Mouse (Mus musculus) C2C12 (cell line): ENCODE data around the gene Atn1. TPM values are rescaled to one million over a fixed set of nuclear protein-coding genes. Genes with fewer than 3 reads are reported as not detected.

Source experiments
- H3K27me3 ChIP-seq: one replicate; pipeline ENCODE4 v1.6.1; 2011; ENCODE audit not compliant: control insufficient read depth, insufficient read depth, insufficient read length
- H3K36me3 ChIP-seq: one replicate; pipeline ENCODE4 v1.6.1; 2011; ENCODE audit not compliant: control insufficient read depth, insufficient read depth
- H3K4me3 ChIP-seq: one replicate; pipeline ENCODE4 v1.5.1; 2011; ENCODE audit warnings: mild to moderate bottlenecking, control low read depth; ENCODE audit not compliant: poor library complexity, insufficient read depth, severe bottlenecking
- H3K79me2 ChIP-seq: one replicate; pipeline ENCODE4 v1.6.1; 2011; ENCODE audit not compliant: control insufficient read depth, insufficient read depth
- H3K79me3 ChIP-seq: one replicate; pipeline ENCODE4 v1.6.1; 2011; ENCODE audit warnings: low read depth, control low read depth
- H3ac ChIP-seq: one replicate; pipeline ENCODE3; 2011; ENCODE audit warnings: low read depth; ENCODE audit not compliant: control insufficient read depth, insufficient read length
- CEBPB ChIP-seq: IDR thresholded peaks from one replicate; pipeline ENCODE4 v1.6.1; 2011; ENCODE audit warnings: low read depth, mild to moderate bottlenecking, control low read depth, moderate library complexity
- CTCF ChIP-seq: IDR thresholded peaks from one replicate; pipeline ENCODE4 v1.5.1; 2011; ENCODE audit not compliant: control insufficient read depth, insufficient read depth, insufficient read length
- FOSL1 ChIP-seq: IDR thresholded peaks from one replicate; pipeline ENCODE4 v1.8.0; 2011; ENCODE audit warnings: mild to moderate bottlenecking, low read length; ENCODE audit not compliant: poor library complexity, insufficient read depth, severe bottlenecking
- MAX ChIP-seq: IDR thresholded peaks from one replicate; pipeline ENCODE4 v1.6.1; 2011; ENCODE audit warnings: mild to moderate bottlenecking, control low read depth
- MYOD1 ChIP-seq: IDR thresholded peaks from one replicate; pipeline ENCODE4 v1.6.1; 2011; ENCODE audit warnings: low read depth; ENCODE audit not compliant: control insufficient read depth, insufficient read length
- MYOG ChIP-seq: IDR thresholded peaks from one replicate; pipeline ENCODE4 v1.6.1; 2011; ENCODE audit not compliant: control insufficient read depth, insufficient read length; ENCODE audit errors: extremely low read depth
- USF1 ChIP-seq: IDR thresholded peaks from one replicate; pipeline ENCODE4 v1.6.1; 2011; ENCODE audit warnings: low read depth, mild to moderate bottlenecking, control low read depth, moderate library complexity
- polyA plus RNA-seq: library from polyadenylated mRNA; unstranded; fragments of >200 nt; fragmentation: generic; extraction: Trizol; gene quantifications from one replicate; pipeline ENCODE4 v1.2.1, GENCODE M21; 2012; ENCODE audit warnings: missing spikeins

Gene Atn1
- polyA plus RNA-seq, 1 experiment = 47.0 TPM

- Histone ChIP-seq H3K4me3 (no peak overlapping the region), H3K27me3 (no peaks in the 10 kb centered on the region)
- TF ChIP-seq USF1 (no peak), MYOD1 (no peak), CTCF (peak; percentile 87)
Observed at GRCm38 (mm10) chr6:124759259-124759658, 2.9 kb upstream of the Atn1 start.

GRCm38 (mm10) chr6:124758849-124759232 is 2.5 kb upstream of the Atn1 start:
- Histone ChIP-seq H3K79me2 (peaks cover 32% of the 10 kb centered on the region), H3K4me3 (no peak overlapping the region), H3K79me3 (peaks cover 23% of the 10 kb centered on the region), H3ac (no peak overlapping the region), H3K36me3 (peaks cover 5% of the 10 kb centered on the region), H3K27me3 (no peaks in the 10 kb centered on the region)
- TF ChIP-seq MYOD1 (no peak), USF1 (no peak), CTCF (no peak), CEBPB (no peak), MYOG (no peak), FOSL1 (no peak), MAX (no peak)

More at GRCm38 (mm10) chr6:124759259-124759658, 2.9 kb upstream of the Atn1 start:
- Histone ChIP-seq H3ac (peak overlapping the region; percentile 20), H3K36me3 (peaks cover 4% of the 10 kb centered on the region), H3K79me3 (peaks cover 19% of the 10 kb centered on the region), H3K79me2 (peaks cover 28% of the 10 kb centered on the region)

GRCm38 (mm10) chr6:124757909-124758848 is 1.9 kb upstream of the Atn1 start:
- H3K79me3 ChIP-seq = peaks cover 29% of the 10 kb centered on the region
- no peak for TF ChIP-seq MYOD1
- no peak for TF ChIP-seq MAX
- TF ChIP-seq FOSL1 = no peak
- no peak for TF ChIP-seq CEBPB
- no peak for TF ChIP-seq USF1
- no peak for TF ChIP-seq CTCF
- TF ChIP-seq MYOG = no peak
- H3K4me3 ChIP-seq = peak overlapping the region; percentile 15
- peaks cover 11% of the 10 kb centered on the region for H3K36me3 ChIP-seq
- H3K79me2 ChIP-seq = peaks cover 38% of the 10 kb centered on the region
- no peaks in the 10 kb centered on the region for H3K27me3 ChIP-seq
- H3ac ChIP-seq = peak overlapping the region; percentile 21

- TF ChIP-seq FOSL1 = no peak
- no peak for TF ChIP-seq CTCF
- TF ChIP-seq MYOG = no peak
- TF ChIP-seq MAX = no peak
- no peak for TF ChIP-seq USF1
- TF ChIP-seq CEBPB = no peak
- TF ChIP-seq MYOD1 = no peak
- Histone ChIP-seq H3K36me3 (peaks cover 19% of the 10 kb centered on the region), H3K4me3 (peak overlapping the region; percentile 15), H3ac (peak overlapping the region; percentile 95), H3K27me3 (no peaks in the 10 kb centered on the region), H3K79me3 (peaks cover 37% of the 10 kb centered on the region), H3K79me2 (peaks cover 46% of the 10 kb centered on the region)
Observed at GRCm38 (mm10) chr6:124757351-124757880, 1.1 kb upstream of the Atn1 start.

- H3K27me3 ChIP-seq = no peaks in the 10 kb centered on the region
- H3K79me3 ChIP-seq = peaks cover 43% of the 10 kb centered on the region
- H3K79me2 ChIP-seq = peaks cover 52% of the 10 kb centered on the region
- peak overlapping the region; percentile 63 for H3K4me3 ChIP-seq
- peak overlapping the region; percentile 95 for H3ac ChIP-seq
- TF ChIP-seq USF1 (no peak), MAX (no peak)
- peaks cover 25% of the 10 kb centered on the region for H3K36me3 ChIP-seq
Observed at GRCm38 (mm10) chr6:124756652-124757350, 477 bp upstream of the Atn1 start.
